Mouse (Mus musculus) CH12.LX (cell line): ENCODE data around the gene Calcoco1. TPM values are rescaled to one million over a fixed set of nuclear protein-coding genes. Genes with fewer than 3 reads are reported as not detected.

Experiments used
- DNase-seq: peaks from one replicate; pipeline ENCODE4 v3.0.0-alpha.2; 2013; ENCODE audit errors: extremely low read depth
- H3K27ac ChIP-seq: 2 replicates; pipeline ENCODE4 v1.5.1; 2012; ENCODE audit warnings: low read depth, mild to moderate bottlenecking, control low read depth, moderate library complexity; ENCODE audit not compliant: insufficient read depth
- H3K27me3 ChIP-seq: replicated peaks from 2 replicates; pipeline ENCODE3; 2012; ENCODE audit warnings: inconsistent platforms
- H3K36me3 ChIP-seq, 2 experiments: replicated peaks in 1 of 2; 2 replicates each; pipeline versions ENCODE3 to v1.6.1; 2012; ENCODE audit warnings: inconsistent platforms in 1 of 2, low read length in 1 of 2, mild to moderate bottlenecking in 1 of 2, mixed read lengths in 1 of 2, moderate library complexity in 1 of 2; ENCODE audit not compliant: control insufficient read depth in 1 of 2, insufficient read depth in 1 of 2
- H3K4me1 ChIP-seq, 2 experiments: 2 replicates each; pipeline ENCODE4 v1.6.1; 2012; ENCODE audit warnings: inconsistent platforms in 1 of 2, moderate library complexity in 1 of 2; ENCODE audit not compliant: insufficient read depth in 2 of 2, control insufficient read depth in 1 of 2
- H3K4me2 ChIP-seq: 2 replicates; pipeline ENCODE4 v1.6.1; 2012; ENCODE audit warnings: low read depth, mild to moderate bottlenecking, control low read depth; ENCODE audit not compliant: poor library complexity, insufficient read depth, severe bottlenecking
- H3K4me3 ChIP-seq, 3 experiments: fragments of 150-350 bp in 1 of 3; sonication (generic) in 1 of 3; replicated peaks in 1 of 3; 2 replicates each; pipeline versions ENCODE3 to v1.5.1; 2011 to 2012; ENCODE audit warnings: low read depth in 2 of 3, low read length in 2 of 3, mild to moderate bottlenecking in 2 of 3, moderate library complexity in 2 of 3, control low read depth in 1 of 3, improper control_type of control experiment in 1 of 3, inconsistent platforms in 1 of 3, mixed read lengths in 1 of 3; ENCODE audit not compliant: poor library complexity in 1 of 3
- H3K79me2 ChIP-seq: replicated peaks from 2 replicates; pipeline ENCODE4 v1.6.1; 2012; ENCODE audit warnings: mild to moderate bottlenecking, moderate library complexity; ENCODE audit not compliant: control insufficient read depth, poor library complexity, insufficient read depth, severe bottlenecking; ENCODE audit errors: extremely low read depth
- H3K9ac ChIP-seq: 2 replicates; pipeline ENCODE4 v1.6.1; 2012; ENCODE audit warnings: low read depth, mild to moderate bottlenecking, control low read depth, moderate library complexity; ENCODE audit not compliant: insufficient read depth
- H3K9me3 ChIP-seq: replicated peaks from 2 replicates; pipeline ENCODE3; 2012; ENCODE audit warnings: low read length, inconsistent platforms, mixed read lengths
- BHLHE40 ChIP-seq: IDR thresholded peaks from 2 replicates; pipeline ENCODE4 v1.6.1; 2011; ENCODE audit warnings: mild to moderate bottlenecking, low read depth, low read length, improper control_type of control experiment
- CHD1 ChIP-seq: IDR thresholded peaks from 2 replicates; pipeline ENCODE4 v1.6.1; 2012; ENCODE audit warnings: low read depth, low read length, improper control_type of control experiment, inconsistent platforms
- CHD2 ChIP-seq: IDR thresholded peaks from 2 replicates; pipeline ENCODE4 v1.6.1; 2011; ENCODE audit warnings: low read length, improper control_type of control experiment
- CTCF ChIP-seq, 2 experiments: IDR thresholded peaks in 1 of 2; conservative IDR thresholded peaks in 1 of 2; 2 replicates each; pipeline ENCODE4 v1.5.1; 2011 to 2012; ENCODE audit warnings: low read depth in 2 of 2, low read length in 2 of 2, improper control_type of control experiment in 1 of 2, inconsistent platforms in 1 of 2, mild to moderate bottlenecking in 1 of 2, moderate library complexity in 1 of 2
- E2F4 ChIP-seq: IDR thresholded peaks from 2 replicates; pipeline ENCODE4 v1.6.1; 2011; ENCODE audit warnings: low read depth, low read length, improper control_type of control experiment; ENCODE audit not compliant: insufficient replicate concordance
- EP300 ChIP-seq: IDR thresholded peaks from 2 replicates; pipeline ENCODE4 v1.6.1; 2011; ENCODE audit warnings: low read length, improper control_type of control experiment
- ETS1 ChIP-seq: conservative IDR thresholded peaks from 2 replicates; pipeline ENCODE4 v1.6.1; 2012; ENCODE audit warnings: low read depth, mild to moderate bottlenecking, inconsistent platforms, low read length, improper control_type of control experiment, moderate library complexity
- GABPA ChIP-seq: IDR thresholded peaks from 2 replicates; pipeline ENCODE4 v1.6.1; 2012; ENCODE audit warnings: low read depth, low read length, improper control_type of control experiment, inconsistent platforms; ENCODE audit not compliant: insufficient replicate concordance
- IRF4 ChIP-seq: IDR thresholded peaks from 2 replicates; pipeline ENCODE4 v1.6.1; 2014; ENCODE audit warnings: low read depth, mild to moderate bottlenecking, inconsistent platforms, low read length, improper control_type of control experiment
- JUN ChIP-seq: IDR thresholded peaks from 2 replicates; pipeline ENCODE4 v1.6.1; 2011; ENCODE audit warnings: low read depth, mild to moderate bottlenecking, low read length, improper control_type of control experiment, moderate library complexity; ENCODE audit not compliant: insufficient read depth
- JUND ChIP-seq: conservative IDR thresholded peaks from 2 replicates; pipeline ENCODE4 v1.6.1; 2011; ENCODE audit warnings: low read depth, low read length, improper control_type of control experiment
- KAT2A ChIP-seq: IDR thresholded peaks from 2 replicates; pipeline ENCODE4 v1.6.1; 2012; ENCODE audit warnings: low read length, improper control_type of control experiment, inconsistent platforms; ENCODE audit not compliant: insufficient replicate concordance
- MAFK ChIP-seq: IDR thresholded peaks from 2 replicates; pipeline ENCODE4 v1.6.1; 2011; ENCODE audit warnings: low read length, improper control_type of control experiment; ENCODE audit not compliant: insufficient replicate concordance
- MAX ChIP-seq: IDR thresholded peaks from 2 replicates; pipeline ENCODE4 v1.6.1; 2011; ENCODE audit warnings: low read length, improper control_type of control experiment
- MAZ ChIP-seq: IDR thresholded peaks from 2 replicates; pipeline ENCODE4 v1.6.1; 2012; ENCODE audit warnings: low read depth, mild to moderate bottlenecking, inconsistent platforms, low read length, improper control_type of control experiment, moderate library complexity
- MEF2A ChIP-seq: IDR thresholded peaks from 2 replicates; pipeline ENCODE4 v1.6.1; 2014; ENCODE audit warnings: low read depth, mild to moderate bottlenecking, inconsistent platforms, low read length, improper control_type of control experiment, borderline replicate concordance
- MXI1 ChIP-seq: IDR thresholded peaks from 2 replicates; pipeline ENCODE4 v1.6.1; 2011; ENCODE audit warnings: mild to moderate bottlenecking, low read depth, low read length, improper control_type of control experiment
- NELFE ChIP-seq: IDR thresholded peaks from 2 replicates; pipeline ENCODE4 v1.6.1; 2011; ENCODE audit warnings: low read depth, low read length, improper control_type of control experiment
- NRF1 ChIP-seq: IDR thresholded peaks from 2 replicates; pipeline ENCODE4 v1.6.1; 2014; ENCODE audit warnings: low read depth, mild to moderate bottlenecking, inconsistent platforms, low read length, improper control_type of control experiment, moderate library complexity
- PAX5 ChIP-seq: IDR thresholded peaks from 2 replicates; pipeline ENCODE4 v1.6.1; 2012; ENCODE audit warnings: low read length, inconsistent platforms, mixed read lengths
- POLR2A ChIP-seq: IDR thresholded peaks from 2 replicates; pipeline ENCODE4 v1.6.1; 2011; ENCODE audit warnings: low read depth, mild to moderate bottlenecking, improper control_type of control experiment, low read length
- POLR2AphosphoS2 ChIP-seq: IDR thresholded peaks from 2 replicates; pipeline ENCODE4 v1.6.1; 2011; ENCODE audit warnings: low read depth, low read length, improper control_type of control experiment
- RAD21 ChIP-seq: IDR thresholded peaks from 2 replicates; pipeline ENCODE4 v1.6.1; 2011; ENCODE audit warnings: low read depth, mild to moderate bottlenecking, low read length, improper control_type of control experiment, moderate library complexity
- RCOR1 ChIP-seq: conservative IDR thresholded peaks from 2 replicates; pipeline ENCODE4 v1.6.1; 2012; ENCODE audit warnings: low read depth, mild to moderate bottlenecking, inconsistent platforms, low read length, improper control_type of control experiment
- SIN3A ChIP-seq: IDR thresholded peaks from 2 replicates; pipeline ENCODE4 v1.6.1; 2012; ENCODE audit warnings: low read length, improper control_type of control experiment, inconsistent platforms
- SMC3 ChIP-seq: IDR thresholded peaks from 2 replicates; pipeline ENCODE4 v1.6.1; 2011; ENCODE audit warnings: low read depth, low read length, improper control_type of control experiment
- TBP ChIP-seq: conservative IDR thresholded peaks from 2 replicates; pipeline ENCODE4 v1.6.1; 2011; ENCODE audit warnings: low read depth, low read length, improper control_type of control experiment
- TCF12 ChIP-seq: IDR thresholded peaks from 2 replicates; pipeline ENCODE4 v1.6.1; 2014; ENCODE audit warnings: low read depth, mild to moderate bottlenecking, inconsistent platforms, low read length, improper control_type of control experiment
- USF1 ChIP-seq: IDR thresholded peaks from 2 replicates; pipeline ENCODE4 v1.6.1; 2014; ENCODE audit warnings: low read depth, mild to moderate bottlenecking, inconsistent platforms, low read length, improper control_type of control experiment
- USF2 ChIP-seq: conservative IDR thresholded peaks from 2 replicates; pipeline ENCODE4 v1.6.1; 2011; ENCODE audit warnings: low read depth, low read length, improper control_type of control experiment
- ZC3H11A ChIP-seq: IDR thresholded peaks from 2 replicates; pipeline ENCODE4 v1.6.1; 2012; ENCODE audit warnings: low read depth, mild to moderate bottlenecking, inconsistent platforms, low read length, improper control_type of control experiment
- ZKSCAN1 ChIP-seq: IDR thresholded peaks from 2 replicates; pipeline ENCODE4 v1.6.1; 2012; ENCODE audit warnings: low read depth, inconsistent platforms, low read length, improper control_type of control experiment, borderline replicate concordance
- ZMIZ1 ChIP-seq: IDR thresholded peaks from 2 replicates; pipeline ENCODE4 v1.6.1; 2012; ENCODE audit warnings: low read depth, mild to moderate bottlenecking, inconsistent platforms, low read length, improper control_type of control experiment
- ZNF384 ChIP-seq: IDR thresholded peaks from 2 replicates; pipeline ENCODE4 v1.6.1; 2012; ENCODE audit warnings: low read depth, low read length, improper control_type of control experiment, inconsistent platforms
- dilution Hi-C: fragments of 300-500 bp; cut with MboI; formaldehyde crosslinking; loops from 2 replicates; pipeline ENCODE4 v1.14.3; 2020; ENCODE audit warnings: low sequenced_read_pairs; ENCODE audit not compliant: extremely low pct_unique_long_range_greater_than_20kb, extremely low pct_ligation_motif_present
- in situ Hi-C: fragments of 300-500 bp; cut with MboI; formaldehyde crosslinking; loops from 3 replicates; pipeline ENCODE4 v1.14.3; 2019; ENCODE audit warnings: low sequenced_read_pairs, low pct_ligation_motif_present, low pct_unique_long_range_greater_than_20kb, mixed read lengths
- polyA plus RNA-seq: library from polyadenylated mRNA; unstranded; fragments of >175 nt; gene quantifications from 2 replicates; pipeline ENCODE4 v1.2.1, GENCODE M21; 2012; ENCODE audit warnings: low read depth; ENCODE audit not compliant: insufficient read length
- total RNA-seq, 2 experiments: library from RNA; depleted of rRNA; stranded (reverse); fragments of 300-350 nt in 1 of 2; fragments of >200 nt in 1 of 2; gene quantifications; 2 replicates each; pipeline ENCODE4 v1.2.3; 2012 to 2014

The Calcoco1 gene
- total and polyA plus RNA-seq, 3 experiments: 3.6 to 8.5 (median 7.6) TPM

DNA sequence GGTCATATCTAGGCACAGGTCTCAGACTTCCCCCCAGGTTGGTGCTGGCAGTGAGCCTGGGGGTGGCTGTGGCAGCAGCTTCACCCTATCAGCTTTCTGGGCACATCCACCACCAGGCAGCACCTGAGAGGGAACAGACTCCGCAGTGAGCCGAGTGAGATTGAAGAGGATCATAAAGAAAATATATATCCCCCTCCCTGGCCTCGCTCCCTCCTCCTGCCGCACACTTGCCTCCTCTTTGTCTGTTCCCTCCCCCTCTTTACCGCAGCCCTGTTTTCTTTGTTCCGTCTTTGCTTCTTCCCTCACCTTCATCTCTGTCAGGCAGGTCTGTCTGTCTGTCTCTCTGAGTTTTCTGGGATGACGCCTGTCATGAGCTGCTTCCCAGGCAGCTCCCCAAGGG, 32.4 kb upstream of the Calcoco1 start:
- no peak overlapping the region for H3K4me3 ChIP-seq
- no peaks in the 10 kb centered on the region for H3K4me1 ChIP-seq
- no peak overlapping the region for H3K9ac ChIP-seq
- no peak for TF ChIP-seq USF1
- no peak for TF ChIP-seq E2F4
- no peak for TF ChIP-seq SIN3A
- no peak for TF ChIP-seq POLR2A
- TF ChIP-seq MXI1: no peak
- no peak for TF ChIP-seq CHD1
- no peak for TF ChIP-seq IRF4
- no peak for TF ChIP-seq MEF2A
- no peak for TF ChIP-seq USF2
- no peak for TF ChIP-seq PAX5
- no peak for TF ChIP-seq RAD21
- no peak for TF ChIP-seq POLR2AphosphoS2
- TF ChIP-seq GABPA: no peak
- no peak for TF ChIP-seq MAZ
- no peak for TF ChIP-seq TCF12
- TF ChIP-seq JUN: no peak
- no peak for TF ChIP-seq EP300
- no peak for TF ChIP-seq JUND
- TF ChIP-seq MAX: no peak
- no peak for TF ChIP-seq NELFE
- no peak for DNase-seq
- in situ Hi-C loops (no loop called here), dilution Hi-C loops (no loop called here)
- no peaks in the 10 kb centered on the region for H3K79me2 ChIP-seq
- H3K36me3 ChIP-seq: no peaks in the 10 kb centered on the region
- H3K27ac ChIP-seq: no peak overlapping the region
- H3K4me2 ChIP-seq: no peak overlapping the region
- H3K27me3 ChIP-seq: peaks cover 90% of the 10 kb centered on the region
- peaks cover 16% of the 10 kb centered on the region for H3K9me3 ChIP-seq

GRCm38 (mm10) chr15:102753170-102753569, 31.2 kb upstream of the Calcoco1 start:
- peak; percentile 64 for DNase-seq
- Histone ChIP-seq H3K79me2 (no peaks in the 10 kb centered on the region), H3K27me3 (peaks cover 92% of the 10 kb centered on the region), H3K27ac (no peak overlapping the region), H3K36me3 (no peaks in the 10 kb centered on the region), H3K4me2 (no peak overlapping the region), H3K9me3 (peaks cover 13% of the 10 kb centered on the region), H3K4me1 (no peaks in the 10 kb centered on the region), H3K9ac (no peak overlapping the region), H3K4me3 (no peak overlapping the region)
- in situ Hi-C loops: no loop called here
- dilution Hi-C loops: no loop called here
- no peak for TF ChIP-seq USF1
- TF ChIP-seq ZMIZ1: no peak
- TF ChIP-seq USF2: no peak
- no peak for TF ChIP-seq TBP
- no peak for TF ChIP-seq ZKSCAN1
- no peak for TF ChIP-seq NRF1
- TF ChIP-seq KAT2A: no peak
- TF ChIP-seq ZNF384: no peak
- TF ChIP-seq JUN: no peak
- TF ChIP-seq IRF4: no peak
- no peak for TF ChIP-seq CHD2
- no peak for TF ChIP-seq EP300
- TF ChIP-seq MAFK: no peak
- TF ChIP-seq JUND: no peak
- no peak for TF ChIP-seq PAX5
- TF ChIP-seq ZC3H11A: no peak
- TF ChIP-seq SIN3A: no peak
- no peak for TF ChIP-seq ETS1
- TF ChIP-seq RCOR1: no peak
- peak; percentile 54 for TF ChIP-seq SMC3
- TF ChIP-seq CTCF (conservative IDR thresholded peaks at IDR 0.05 in 1 of 2, IDR thresholded peaks at IDR 0.05 in 1 of 2; ENCODE audit: low read depth in 2 of 2, low read length in 2 of 2): peak; percentile 81 to 87
- TF ChIP-seq POLR2AphosphoS2: no peak
- no peak for TF ChIP-seq BHLHE40
- TF ChIP-seq TCF12: no peak
